Mouse (Mus musculus): ENCODE measurements at regions not wholly inside any gene's neighbourhood (a gene's known extent, or its start where the extent isn't known, plus 50 kb on each side); places are given as distances from the start of the nearest gene placed in this dataset.

GRCm38 (mm10) chr1:90393861-90394260, 190.1 kb downstream of the Ackr3 start:
- intact Hi-C loops (cut with DNase I), result no loop called here
- no peak for TF ChIP-seq CTCF (IDR thresholded peaks at IDR 0.05)
- H3K27ac ChIP-seq, result no peak overlapping the region
- DNase-seq (ENCODE audit: extremely low spot score in 1 of 2, low spot score in 2 of 2), result no peak
- no peak overlapping the region for H3K4me3 ChIP-seq

- intact Hi-C loops (cut with DNase I), result no loop called here
- TF ChIP-seq CTCF (IDR thresholded peaks at IDR 0.05), result no peak
- H3K27ac ChIP-seq, result no peak overlapping the region
- no peak overlapping the region for H3K4me3 ChIP-seq
- DNase-seq (ENCODE audit: extremely low spot score in 1 of 2, low spot score in 2 of 2), result no peak
Measured at GRCm38 (mm10) chr1:90395331-90396016, 191.7 kb downstream of the Ackr3 start.

GRCm38 (mm10) chr1:90396660-90397059, 192.9 kb downstream of the Ackr3 start:
- Histone ChIP-seq H3K4me3 (no peak overlapping the region), H3K27ac (no peak overlapping the region)
- TF ChIP-seq CTCF (IDR thresholded peaks at IDR 0.05), result no peak
- intact Hi-C loops (cut with DNase I), result no loop called here
- DNase-seq (ENCODE audit: extremely low spot score in 1 of 2, low spot score in 2 of 2), result no peak

- TF ChIP-seq CTCF (IDR thresholded peaks at IDR 0.05), result no peak
- Histone ChIP-seq H3K27ac (no peak overlapping the region), H3K4me3 (no peak overlapping the region)
- intact Hi-C loops (cut with DNase I), result no loop called here
- DNase-seq (ENCODE audit: extremely low spot score in 1 of 2, low spot score in 2 of 2), result no peak
Measured at GRCm38 (mm10) chr1:90397355-90397754, 193.6 kb downstream of the Ackr3 start.

- intact Hi-C loops (cut with DNase I), result no loop called here
- DNase-seq (ENCODE audit: extremely low spot score in 1 of 2, low spot score in 2 of 2), result no peak
- Histone ChIP-seq H3K4me3 (no peak overlapping the region), H3K27ac (no peak overlapping the region)
- no peak for TF ChIP-seq CTCF (IDR thresholded peaks at IDR 0.05)
Measured at GRCm38 (mm10) chr1:90398396-90398975, 194.7 kb downstream of the Ackr3 start.

GRCm38 (mm10) chr1:90403057-90403456, 199.3 kb downstream of the Ackr3 start:
- no peak for TF ChIP-seq CTCF (IDR thresholded peaks at IDR 0.05)
- Histone ChIP-seq H3K4me3 (no peak overlapping the region), H3K27ac (no peak overlapping the region)
- intact Hi-C loops (cut with DNase I), result no loop called here
- no peak for DNase-seq (ENCODE audit: extremely low spot score in 1 of 2, low spot score in 2 of 2)

GRCm38 (mm10) chr1:90404717-90405487, 197.9 kb upstream of the Cops8 start:
- TF ChIP-seq CTCF (IDR thresholded peaks at IDR 0.05), result no peak
- DNase-seq (ENCODE audit: extremely low spot score in 1 of 2, low spot score in 2 of 2), result no peak
- Histone ChIP-seq H3K4me3 (no peak overlapping the region), H3K27ac (no peak overlapping the region)
- intact Hi-C loops (cut with DNase I), result no loop called here

GRCm38 (mm10) chr1:90406663-90407062, 196.1 kb upstream of the Cops8 start:
- intact Hi-C loops (cut with DNase I), result no loop called here
- Histone ChIP-seq H3K27ac (no peak overlapping the region), H3K4me3 (no peak overlapping the region)
- DNase-seq (ENCODE audit: extremely low spot score in 1 of 2, low spot score in 2 of 2), result no peak
- TF ChIP-seq CTCF (IDR thresholded peaks at IDR 0.05), result no peak

- H3K4me3 ChIP-seq, result no peak overlapping the region
- intact Hi-C loops (cut with DNase I), result no loop called here
- no peak for TF ChIP-seq CTCF (IDR thresholded peaks at IDR 0.05)
- H3K27ac ChIP-seq, result no peak overlapping the region
- DNase-seq (ENCODE audit: extremely low spot score in 1 of 2, low spot score in 2 of 2), result no peak
Measured at GRCm38 (mm10) chr1:90408504-90409215, 194.1 kb upstream of the Cops8 start.

GRCm38 (mm10) chr1:90409236-90409635, 193.5 kb upstream of the Cops8 start:
- intact Hi-C loops (cut with DNase I), result no loop called here
- no peak overlapping the region for H3K27ac ChIP-seq
- DNase-seq (ENCODE audit: extremely low spot score in 1 of 2, low spot score in 2 of 2), result no peak
- H3K4me3 ChIP-seq, result no peak overlapping the region
- TF ChIP-seq CTCF (IDR thresholded peaks at IDR 0.05), result no peak

- Histone ChIP-seq H3K4me3 (no peak overlapping the region), H3K27ac (no peak overlapping the region)
- intact Hi-C loops (cut with DNase I), result no loop called here
- TF ChIP-seq CTCF (IDR thresholded peaks at IDR 0.05), result no peak
- DNase-seq (ENCODE audit: extremely low spot score in 1 of 2, low spot score in 2 of 2), result no peak
Measured at GRCm38 (mm10) chr1:90412511-90413045, 190.2 kb upstream of the Cops8 start.

GRCm38 (mm10) chr1:90414751-90415150, 188.0 kb upstream of the Cops8 start:
- H3K27ac ChIP-seq, result no peak overlapping the region
- DNase-seq (ENCODE audit: extremely low spot score in 1 of 2, low spot score in 2 of 2), result no peak
- no peak for TF ChIP-seq CTCF (IDR thresholded peaks at IDR 0.05)
- H3K4me3 ChIP-seq, result no peak overlapping the region
- intact Hi-C loops (cut with DNase I), result no loop called here
